26 mouse cellular contexts compared by ENCODE assay signal in the genomic region with DNA sequence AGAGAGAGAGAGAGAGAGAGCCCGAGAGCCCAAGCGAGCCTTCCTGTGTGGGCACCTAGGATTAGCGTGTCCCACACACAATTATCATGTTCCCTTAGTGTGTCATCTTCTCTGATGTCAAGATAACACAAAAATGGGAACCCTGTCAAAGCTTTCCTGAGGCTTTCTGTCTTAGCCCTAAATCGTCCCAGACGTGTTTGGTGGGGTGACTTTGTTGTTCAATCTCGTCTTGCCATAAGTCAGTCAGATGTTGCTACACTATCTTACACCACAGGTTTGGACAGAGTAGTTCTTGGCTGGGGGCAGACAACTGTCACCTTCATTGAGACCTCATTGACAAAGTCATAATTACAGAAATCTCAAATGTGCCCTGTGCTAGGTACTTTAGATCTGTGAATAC. TPM values are rescaled to one million over a fixed set of nuclear protein-coding genes. Genes with fewer than 3 reads are reported as not detected.
A peak's percentile ranks its signal among the peaks of the same experiment; 100 is the strongest.
DNase-seq lines count a peak whose midpoint lies in the region; ATAC-seq and TF ChIP-seq lines count a peak whose summit lies in the region.
"Had no signal": no experiment of that assay in that cellular context is flagged by ENCODE, and none has a peak within 500 bp of the region (broad histone marks: within the 10 kb centered on the region; RNA-seq: fewer than 3 reads in every experiment).

No protein-coding gene starts in this region.

- 37% methylated on average over 6 of the region's 6 CpGs for WGBS in forebrain, embryonic 10.5 days
- WGBS in forebrain, embryonic 11.5 days = 33% methylated on average over 6 of the region's 6 CpGs
- WGBS in heart, embryonic 14.5 days = 36% methylated on average over 6 of the region's 6 CpGs
- WGBS in heart, embryonic 11.5 days (ENCODE audit: insufficient replicate concordance) = 44% methylated on average over 6 of the region's 6 CpGs

- H3K27me3 ChIP-seq in forebrain, embryonic 10.5 days (ENCODE audit: poor library complexity, severe bottlenecking) = peaks cover 76% of the 10 kb centered on the region
- peaks cover 59% of the 10 kb centered on the region for H3K27me3 ChIP-seq in forebrain, embryonic 11.5 days (ENCODE audit: control insufficient read depth, insufficient read depth, low read length)
- peaks cover 61% of the 10 kb centered on the region for H3K27me3 ChIP-seq in heart, embryonic 14.5 days (ENCODE audit: control insufficient read depth, insufficient read depth, low read length)
- H3K27me3 ChIP-seq in heart, embryonic 11.5 days (ENCODE audit: control insufficient read depth, insufficient read depth, low read length) = peaks cover 69% of the 10 kb centered on the region

- no peak overlapping the region for H3K27ac ChIP-seq in forebrain, embryonic 10.5 days
- no peak overlapping the region for H3K27ac ChIP-seq in forebrain, embryonic 11.5 days (ENCODE audit: low read depth, low read length)
- H3K27ac ChIP-seq in heart, embryonic 14.5 days (replicated peaks in 1 of 2; ENCODE audit: control insufficient read depth in 1 of 2, insufficient read depth in 1 of 2, low read depth in 2 of 2, low read length in 2 of 2) = no peak overlapping the region
- no peak overlapping the region for H3K27ac ChIP-seq in heart, embryonic 11.5 days (ENCODE audit: low read depth, low read length)
- H3K27ac ChIP-seq in left cerebral cortex, adult 2 months = no peak overlapping the region
- H3K27ac ChIP-seq: embryonic facial prominence, embryonic 12.5 days; gastrocnemius, adult 2 months; heart, adult 2 months; hindbrain, embryonic 12.5 days had no signal

- peaks cover 43% of the 10 kb centered on the region for H3K4me1 ChIP-seq in forebrain, embryonic 10.5 days
- H3K4me1 ChIP-seq in forebrain, embryonic 11.5 days (replicated peaks; ENCODE audit: control insufficient read depth, insufficient read depth, low read length) = peaks cover 18% of the 10 kb centered on the region
- H3K4me1 ChIP-seq in heart, embryonic 14.5 days (ENCODE audit: control insufficient read depth in 2 of 2, insufficient read depth in 2 of 2, low read length in 2 of 2) = peaks cover 10 to 19% of the 10 kb centered on the region in 2 experiments; a peak in 3 of 4 replicates
- H3K4me1 ChIP-seq in heart, embryonic 11.5 days (ENCODE audit: control insufficient read depth, insufficient read depth, low read length) = peaks cover 15% of the 10 kb centered on the region

- intact Hi-C loops in left cerebral cortex, adult 2 months (cut with DNase I) = no loop called here

- H3K4me3 ChIP-seq in forebrain, embryonic 10.5 days = peak overlapping the region; percentile 37; the same call in 1 of the 2 replicates
- no peak overlapping the region for H3K4me3 ChIP-seq in forebrain, embryonic 11.5 days (ENCODE audit: low read depth, low read length)
- H3K4me3 ChIP-seq in heart, embryonic 14.5 days (ENCODE audit: control insufficient read depth in 1 of 2, insufficient read depth in 1 of 2, low read depth in 1 of 2, low read length in 2 of 2) = no peak overlapping the region
- H3K4me3 ChIP-seq in heart, embryonic 11.5 days (ENCODE audit: low read depth, low read length) = no peak overlapping the region
- no peak overlapping the region for H3K4me3 ChIP-seq in left cerebral cortex, adult 2 months

- H3K9me3 ChIP-seq in forebrain, embryonic 10.5 days = no peaks in the 10 kb centered on the region
- no peaks in the 10 kb centered on the region for H3K9me3 ChIP-seq in forebrain, embryonic 11.5 days (ENCODE audit: control insufficient read depth, low read length)
- no peaks in the 10 kb centered on the region for H3K9me3 ChIP-seq in heart, embryonic 14.5 days (ENCODE audit: control insufficient read depth, low read length)
- no peaks in the 10 kb centered on the region for H3K9me3 ChIP-seq in heart, embryonic 11.5 days (replicated peaks; ENCODE audit: control insufficient read depth, low read length)
- H3K9me3 ChIP-seq: embryonic facial prominence, embryonic 12.5 days; hindbrain, embryonic 12.5 days had no signal

- no peak overlapping the region for H3K4me2 ChIP-seq in forebrain, embryonic 11.5 days (ENCODE audit: low read depth, low read length, severe bottlenecking)
- peak overlapping the region; percentile 75; the same call in 1 of the 2 replicates for H3K4me2 ChIP-seq in heart, embryonic 14.5 days (ENCODE audit: low read length)
- no peak overlapping the region for H3K4me2 ChIP-seq in heart, embryonic 11.5 days

- H3K9ac ChIP-seq in forebrain, embryonic 11.5 days (ENCODE audit: low read length) = no peak overlapping the region
- no peak overlapping the region for H3K9ac ChIP-seq in heart, embryonic 14.5 days (ENCODE audit: low read length)
- H3K9ac ChIP-seq in heart, embryonic 11.5 days (ENCODE audit: low read depth, low read length) = no peak overlapping the region
- H3K9ac ChIP-seq: embryonic facial prominence, embryonic 12.5 days; hindbrain, embryonic 12.5 days had no signal

- TF ChIP-seq CTCF in left cerebral cortex, adult 2 months (IDR thresholded peaks at IDR 0.05) = no peak

- no peaks in the 10 kb centered on the region for H3K36me3 ChIP-seq in forebrain, embryonic 10.5 days (replicated peaks)
- no peaks in the 10 kb centered on the region for H3K36me3 ChIP-seq in forebrain, embryonic 11.5 days (ENCODE audit: control insufficient read depth, insufficient read depth, low read length)
- H3K36me3 ChIP-seq in heart, embryonic 14.5 days (ENCODE audit: control insufficient read depth, insufficient read depth, low read length) = no peaks in the 10 kb centered on the region
- no peaks in the 10 kb centered on the region for H3K36me3 ChIP-seq in heart, embryonic 11.5 days (ENCODE audit: control insufficient read depth, insufficient read depth, low read length)
- H3K36me3 ChIP-seq: embryonic facial prominence, embryonic 12.5 days; hindbrain, embryonic 12.5 days had no signal

- no peak for DNase-seq in forebrain, embryonic 10.5 days (ENCODE audit: extremely low spot score, low spot score)
- no peak for DNase-seq in forebrain, embryonic 11.5 days (ENCODE audit: low spot score)
- peak; percentile 19 for DNase-seq in 416B (ENCODE audit: low read depth)
- peak; percentile 55 for DNase-seq in fat pad, adult 2 months (ENCODE audit: extremely low read depth, low read depth, low spot score)
- DNase-seq in left cerebral cortex, adult 2 months (ENCODE audit: extremely low spot score in 1 of 2, low spot score in 2 of 2) = no peak
- DNase-seq in lung, postnatal 4 days = no peak
- DNase-seq: adrenal gland, adult 8-10 months; adrenal gland, postnatal 36 days; cerebellum, adult 11 months; cerebellum, adult 8-10 months; cerebellum, postnatal 14 days; gastrocnemius, adult 2 months; gastrocnemius, postnatal 36 days; heart, adult 2 months; heart, postnatal 36 days; kidney, adult 11 months had no signal

- no peak for ATAC-seq in forebrain, embryonic 11.5 days (replicated peaks; ENCODE audit: low FRiP score)
- ATAC-seq in heart, embryonic 14.5 days (ENCODE audit: insufficient number of reproducible peaks, insufficient read depth, low FRiP score, low read depth) = no peak
- ATAC-seq in heart, embryonic 11.5 days (replicated peaks; ENCODE audit: insufficient number of reproducible peaks, low FRiP score, low TSS enrichment) = no peak
- ATAC-seq: forebrain, embryonic 14.5 days; hindbrain, embryonic 16.5 days had no signal

RNA-seq across cellular contexts. Expression of a gene that starts 0.9 kb away (rescaled TPM):
- polyA plus RNA-seq in forebrain, embryonic 10.5 days (2016; fragmentation: Nextera tagmentation; extraction: Ambion mirVana) = 0.07 and 0.17 TPM in 2 replicates
- polyA plus RNA-seq in forebrain, embryonic 11.5 days (2014; fragmentation: Nextera tagmentation; extraction: Ambion mirVana) = 0.13 and 0.23 TPM in 2 replicates
- not detected in 2 replicates for polyA plus RNA-seq in heart, embryonic 14.5 days (2014; fragmentation: Nextera tagmentation; extraction: Ambion mirVana)
- not detected in 2 replicates for polyA plus RNA-seq in heart, embryonic 11.5 days (2014; fragmentation: Nextera tagmentation; extraction: Ambion mirVana)
- not detected for total RNA-seq in left cerebral cortex, adult 2 months (2021)
- total RNA-seq: common myeloid progenitor, adult 5-6 weeks; gastrocnemius, adult 2 months; gastrocnemius, postnatal 36 days had no signal
- polyA plus RNA-seq: brain, embryonic 14.5 days; forebrain, embryonic 14.5 days; heart, postnatal 0 days; hindbrain, embryonic 12.5 days; hindbrain, embryonic 16.5 days; intestine, embryonic 14.5 days had no signal

RNA-seq across cellular contexts. Expression of a gene that starts 15.5 kb away (rescaled TPM):
- polyA plus RNA-seq in forebrain, embryonic 10.5 days (2016; fragmentation: Nextera tagmentation; extraction: Ambion mirVana) = 0.18 and 0.25 TPM in 2 replicates
- polyA plus RNA-seq in forebrain, embryonic 11.5 days (2014; fragmentation: Nextera tagmentation; extraction: Ambion mirVana) = not detected in 2 replicates
- 0.51 and 0.66 TPM in 2 replicates for polyA plus RNA-seq in heart, embryonic 14.5 days (2014; fragmentation: Nextera tagmentation; extraction: Ambion mirVana)
- 0.26 TPM in 1 of 2 replicates, not detected in the other for polyA plus RNA-seq in heart, embryonic 11.5 days (2014; fragmentation: Nextera tagmentation; extraction: Ambion mirVana)
- total RNA-seq in left cerebral cortex, adult 2 months (2021) = not detected
- total RNA-seq: common myeloid progenitor, adult 5-6 weeks had no signal
- polyA plus RNA-seq: forebrain, embryonic 14.5 days; heart, postnatal 0 days; intestine, embryonic 14.5 days had no signal

RNA-seq across cellular contexts. Expression of a gene that starts 19.7 kb away (rescaled TPM):
- polyA plus RNA-seq in forebrain, embryonic 10.5 days (2016; fragmentation: Nextera tagmentation; extraction: Ambion mirVana) = 36.9 and 41.8 TPM in 2 replicates
- 49.0 and 51.4 TPM in 2 replicates for polyA plus RNA-seq in forebrain, embryonic 11.5 days (2014; fragmentation: Nextera tagmentation; extraction: Ambion mirVana)
- 43.5 and 45.0 TPM in 2 replicates for polyA plus RNA-seq in heart, embryonic 14.5 days (2014; fragmentation: Nextera tagmentation; extraction: Ambion mirVana)
- 34.0 and 45.7 TPM in 2 replicates for polyA plus RNA-seq in heart, embryonic 11.5 days (2014; fragmentation: Nextera tagmentation; extraction: Ambion mirVana)
- total RNA-seq in left cerebral cortex, adult 2 months (2021) = 10 to 100 TPM; 90.1 to 95.4 TPM

RNA-seq across cellular contexts. Expression of a gene that starts 56.9 kb away (rescaled TPM):
- polyA plus RNA-seq in forebrain, embryonic 10.5 days (2016; fragmentation: Nextera tagmentation; extraction: Ambion mirVana) = 167 and 168 TPM in 2 replicates
- polyA plus RNA-seq in forebrain, embryonic 11.5 days (2014; fragmentation: Nextera tagmentation; extraction: Ambion mirVana) = 132 and 133 TPM in 2 replicates
- polyA plus RNA-seq in heart, embryonic 14.5 days (2014; fragmentation: Nextera tagmentation; extraction: Ambion mirVana) = 36.5 and 37.1 TPM in 2 replicates
- polyA plus RNA-seq in heart, embryonic 11.5 days (2014; fragmentation: Nextera tagmentation; extraction: Ambion mirVana) = 64.1 and 65.4 TPM in 2 replicates
- total RNA-seq in left cerebral cortex, adult 2 months (2021) = 10 to 100 TPM; 45.0 to 51.0 TPM

Comparison
In these comparisons a context has a peak if more than half of its experiments do, and no peak if none do; other contexts are left out.
1. DNase-seq: peak in 416B (single experiment) and fat pad, adult 2 months (single experiment); none in forebrain, embryonic 10.5 days (single experiment), forebrain, embryonic 11.5 days (single experiment), left cerebral cortex, adult 2 months (0 of 2) and lung, postnatal 4 days (0 of 2).